Mouse (Mus musculus) layer of hippocampus, adult 9-11 months (tissue): ENCODE data around the gene Emg1.

Experiments used
- DNase-seq: peaks from one replicate; pipeline ENCODE4 v3.0.0; 2022

The Emg1 gene

GRCm38 (mm10) chr6:124678769-124679168 is 33.2 kb downstream of the Emg1 start:
- DNase-seq: no peak

- no peak for DNase-seq
Measured at GRCm38 (mm10) chr6:124676171-124676570, 35.8 kb downstream of the Emg1 start.

GRCm38 (mm10) chr6:124674591-124674990 is 37.4 kb downstream of the Emg1 start:
- DNase-seq: no peak

GRCm38 (mm10) chr6:124673619-124674018 is 38.4 kb downstream of the Emg1 start:
- peak; percentile 40 for DNase-seq

- no peak for DNase-seq
Measured at GRCm38 (mm10) chr6:124672100-124672499, 39.9 kb downstream of the Emg1 start.

- DNase-seq: no peak
Measured at GRCm38 (mm10) chr6:124670281-124670900, 41.6 kb downstream of the Emg1 start.

- no peak for DNase-seq
Measured at GRCm38 (mm10) chr6:124669234-124669859, 42.6 kb downstream of the Emg1 start.

GRCm38 (mm10) chr6:124665011-124665410 is 47.0 kb downstream of the Emg1 start:
- no peak for DNase-seq

GRCm38 (mm10) chr6:124664256-124664655 is 47.7 kb downstream of the Emg1 start:
- no peak for DNase-seq

GRCm38 (mm10) chr6:124663424-124663795 is 48.6 kb downstream of the Emg1 start:
- DNase-seq: no peak

- DNase-seq: peak; percentile 98
Measured at GRCm38 (mm10) chr6:124662477-124663423, 49.2 kb downstream of the Emg1 start, which contains the start of gene Lpcat3. Gene Lpcat3 (plus strand): TSS chr6:124663027.

GRCm38 (mm10) chr6:124661995-124662394 is 50.0 kb downstream of the Emg1 start:
- DNase-seq: no peak

- no peak for DNase-seq
Measured at GRCm38 (mm10) chr6:124661156-124661806, 50.7 kb downstream of the Emg1 start.

GRCm38 (mm10) chr6:124658067-124658466 is 53.9 kb downstream of the Emg1 start:
- DNase-seq: no peak

GRCm38 (mm10) chr6:124655893-124656292 is 56.1 kb downstream of the Emg1 start:
- no peak for DNase-seq
